In the genomic region with DNA sequence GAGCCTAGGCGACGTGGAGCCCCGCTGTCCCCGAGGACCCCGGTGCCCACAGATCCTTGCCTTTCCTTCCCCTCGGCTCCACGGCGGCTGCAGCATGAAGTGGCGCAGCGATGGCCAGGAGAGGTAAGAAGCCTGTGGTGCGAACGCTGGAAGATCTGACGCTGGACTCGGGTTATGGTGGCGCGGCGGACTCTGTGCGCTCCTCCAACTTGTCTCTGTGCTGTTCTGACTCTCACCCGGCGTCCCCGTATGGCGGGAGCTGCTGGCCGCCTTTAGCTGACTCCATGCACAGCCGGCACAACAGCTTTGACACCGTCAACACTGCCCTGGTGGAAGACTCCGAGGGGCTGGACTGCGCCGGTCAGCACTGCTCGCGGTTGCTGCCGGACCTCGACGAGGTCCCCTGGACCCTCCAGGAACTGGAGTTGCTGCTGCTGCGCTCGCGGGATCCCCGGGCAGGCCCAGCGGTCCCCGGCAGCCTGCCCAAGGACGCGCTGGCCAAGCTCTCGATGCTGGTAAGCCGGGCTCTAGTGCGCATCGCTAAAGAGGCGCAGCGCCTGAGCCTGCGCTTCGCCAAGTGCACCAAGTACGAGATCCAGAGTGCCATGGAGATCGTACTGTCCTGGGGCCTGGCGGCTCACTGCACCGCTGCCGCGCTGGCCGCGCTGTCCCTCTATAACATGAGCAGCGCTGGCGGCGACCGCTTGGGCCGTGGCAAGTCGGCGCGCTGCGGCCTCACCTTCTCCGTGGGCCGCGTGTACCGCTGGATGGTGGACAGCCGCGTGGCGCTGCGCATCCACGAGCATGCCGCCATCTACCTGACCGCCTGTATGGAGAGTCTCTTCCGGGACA, we compare ENCODE assay signal across 8 mouse cellular contexts. TPM values are rescaled to one million over a fixed set of nuclear protein-coding genes. Genes with fewer than 3 reads are reported as not detected.
DNase-seq lines count a peak whose midpoint lies in the region; ATAC-seq and TF ChIP-seq lines count a peak whose summit lies in the region.

No protein-coding gene starts in this region.

- peaks cover 48% of the 10 kb centered on the region for H3K27me3 ChIP-seq in embryonic facial prominence, embryonic 10.5 days (replicated peaks; ENCODE audit: low read depth, poor library complexity, severe bottlenecking)
- H3K27me3 ChIP-seq in intestine, postnatal 0 days (replicated peaks; ENCODE audit: control insufficient read depth, insufficient read depth, low read length) = peaks cover 23% of the 10 kb centered on the region
- H3K27me3 ChIP-seq in limb, embryonic 14.5 days (ENCODE audit: control insufficient read depth, insufficient read depth, low read length) = no peaks in the 10 kb centered on the region
- no peaks in the 10 kb centered on the region for H3K27me3 ChIP-seq in midbrain, postnatal 0 days (ENCODE audit: insufficient read depth, low read length)
- H3K27me3 ChIP-seq in testis, adult 2 months (ENCODE audit: control insufficient read depth, insufficient read depth, low read length) = no peaks in the 10 kb centered on the region; the same call in 1 of the 2 replicates

- no peaks in the 10 kb centered on the region for H3K9me3 ChIP-seq in embryonic facial prominence, embryonic 10.5 days
- no peaks in the 10 kb centered on the region for H3K9me3 ChIP-seq in intestine, postnatal 0 days (ENCODE audit: control insufficient read depth)
- H3K9me3 ChIP-seq in limb, embryonic 14.5 days (ENCODE audit: control insufficient read depth, low read length) = no peaks in the 10 kb centered on the region
- H3K9me3 ChIP-seq in midbrain, postnatal 0 days (ENCODE audit: low read length) = no peaks in the 10 kb centered on the region

- DNase-seq in 3134 (ENCODE audit: extremely low read depth, insufficient read length, low spot score) = peak; percentile 76
- DNase-seq in adrenal gland, adult 2 months = peak; percentile 82
- DNase-seq in embryonic facial prominence, embryonic 10.5 days (ENCODE audit: low spot score) = peak; percentile 74
- DNase-seq in heart, adult 18-20 months = peak; percentile 45 to 54
- DNase-seq in limb, embryonic 14.5 days (ENCODE audit: low spot score) = no peak
- DNase-seq in midbrain, postnatal 0 days (ENCODE audit: low spot score) = peak; percentile 55

- TF ChIP-seq CTCF in intestine, postnatal 0 days (IDR thresholded peaks at IDR 0.05; ENCODE audit: low read depth) = no peak
- no peak for TF ChIP-seq CTCF in midbrain, postnatal 0 days (IDR thresholded peaks at IDR 0.05)
- no peak for TF ChIP-seq CTCF in testis, adult 2 months (IDR thresholded peaks at IDR 0.05; ENCODE audit: control insufficient read depth, insufficient read depth, insufficient replicate concordance, low read depth, low read length)

- H3K4me2 ChIP-seq in intestine, postnatal 0 days (replicated peaks; ENCODE audit: low read depth) = peak overlapping the region; percentile 99
- peak overlapping the region; percentile 98 for H3K4me2 ChIP-seq in limb, embryonic 14.5 days (replicated peaks; ENCODE audit: low read depth, low read length, severe bottlenecking)
- H3K4me2 ChIP-seq in midbrain, postnatal 0 days (ENCODE audit: low read depth, low read length, poor library complexity, severe bottlenecking) = peak overlapping the region; percentile 90

- peak overlapping the region; percentile 77 for H3K4me3 ChIP-seq in embryonic facial prominence, embryonic 10.5 days
- H3K4me3 ChIP-seq in intestine, postnatal 0 days (ENCODE audit: low read depth, low read length) = peak overlapping the region; percentile 59
- peak overlapping the region; percentile 65 for H3K4me3 ChIP-seq in limb, embryonic 14.5 days (replicated peaks; ENCODE audit: low read length)
- peak overlapping the region; percentile 64 for H3K4me3 ChIP-seq in midbrain, postnatal 0 days (ENCODE audit: low read depth, low read length)
- peak overlapping the region; percentile 66 for H3K4me3 ChIP-seq in testis, adult 2 months (ENCODE audit: control insufficient read depth, low read depth, low read length)

- peak overlapping the region; percentile 48 for H3K9ac ChIP-seq in intestine, postnatal 0 days (ENCODE audit: low read depth, low read length)
- H3K9ac ChIP-seq in limb, embryonic 14.5 days (ENCODE audit: low read depth, low read length, severe bottlenecking) = peak overlapping the region; percentile 69
- peak overlapping the region; percentile 66 for H3K9ac ChIP-seq in midbrain, postnatal 0 days (replicated peaks; ENCODE audit: low read length, poor library complexity, severe bottlenecking)

- peak overlapping the region; percentile 82 for H3K27ac ChIP-seq in embryonic facial prominence, embryonic 10.5 days (replicated peaks)
- H3K27ac ChIP-seq in intestine, postnatal 0 days (ENCODE audit: low read depth, low read length) = no peak overlapping the region
- peak overlapping the region; percentile 73; the same call in 1 of the 2 replicates for H3K27ac ChIP-seq in limb, embryonic 14.5 days (replicated peaks; ENCODE audit: low read depth, low read length)
- peak overlapping the region; percentile 70 for H3K27ac ChIP-seq in midbrain, postnatal 0 days (ENCODE audit: low read depth, low read length)
- H3K27ac ChIP-seq in testis, adult 2 months (ENCODE audit: control insufficient read depth, insufficient read depth, low read depth, low read length) = no peak overlapping the region

- WGBS in embryonic facial prominence, embryonic 10.5 days = under 1% methylated on average over 78 of the region's 78 CpGs
- WGBS in intestine, postnatal 0 days = under 1% methylated on average over 78 of the region's 78 CpGs
- WGBS in limb, embryonic 14.5 days = under 1% methylated on average over 74 of the region's 78 CpGs
- WGBS in midbrain, postnatal 0 days = 0% methylated on average over 77 of the region's 78 CpGs

- peak; percentile 28; the same call in 1 of the 2 replicates for ATAC-seq in intestine, postnatal 0 days
- peak; percentile 7; the same call in 1 of the 2 replicates for ATAC-seq in limb, embryonic 14.5 days (ENCODE audit: low FRiP score, low read depth)
- ATAC-seq in midbrain, postnatal 0 days (ENCODE audit: low FRiP score) = peak; percentile 32

- TF ChIP-seq POLR2A in limb, embryonic 14.5 days (IDR thresholded peaks at IDR 0.05; ENCODE audit: borderline replicate concordance, extremely low read depth, insufficient read depth, insufficient read length) = no peak
- no peak for TF ChIP-seq POLR2A in testis, adult 2 months (IDR thresholded peaks at IDR 0.05; ENCODE audit: control insufficient read depth, low read depth, low read length)

- H3K4me1 ChIP-seq in embryonic facial prominence, embryonic 10.5 days = peaks cover 39% of the 10 kb centered on the region
- peaks cover 7% of the 10 kb centered on the region; the same call in 1 of the 2 replicates for H3K4me1 ChIP-seq in intestine, postnatal 0 days (replicated peaks; ENCODE audit: control insufficient read depth, insufficient read depth, low read length)
- peaks cover 19% of the 10 kb centered on the region for H3K4me1 ChIP-seq in limb, embryonic 14.5 days (ENCODE audit: control insufficient read depth, insufficient read depth, low read length)
- H3K4me1 ChIP-seq in midbrain, postnatal 0 days (ENCODE audit: insufficient read depth, low read length) = no peaks in the 10 kb centered on the region
- H3K4me1 ChIP-seq in testis, adult 2 months (ENCODE audit: control insufficient read depth, insufficient read depth, low read length) = peaks cover 28% of the 10 kb centered on the region

- no peaks in the 10 kb centered on the region for H3K36me3 ChIP-seq in embryonic facial prominence, embryonic 10.5 days (replicated peaks)
- no peaks in the 10 kb centered on the region for H3K36me3 ChIP-seq in intestine, postnatal 0 days (ENCODE audit: control insufficient read depth, insufficient read depth)
- H3K36me3 ChIP-seq in limb, embryonic 14.5 days (ENCODE audit: control insufficient read depth, insufficient read depth, low read length) = no peaks in the 10 kb centered on the region
- no peaks in the 10 kb centered on the region for H3K36me3 ChIP-seq in midbrain, postnatal 0 days (ENCODE audit: insufficient read depth, low read length)
- no peaks in the 10 kb centered on the region for H3K36me3 ChIP-seq in testis, adult 2 months (ENCODE audit: control insufficient read depth, insufficient read depth, low read length)

RNA-seq across cellular contexts. Expression of a gene that starts 0.8 kb away (rescaled TPM):
- total RNA-seq in adrenal gland, adult 2 months (2021) = 1 to 10 TPM; 5.7 to 10.0 TPM
- 12.7 and 14.6 TPM in 2 replicates for polyA plus RNA-seq in adrenal gland, adult 2 months (2012; rRNA removed)
- 5.0 and 5.5 TPM in 2 replicates for polyA plus RNA-seq in embryonic facial prominence, embryonic 10.5 days (2016; fragmentation: Nextera tagmentation; extraction: Ambion mirVana)
- total RNA-seq in heart, adult 18-20 months (2021) = 1 to 10 TPM; 3.2 to 4.8 TPM
- 0.34 and 0.39 TPM in 2 replicates for polyA plus RNA-seq in intestine, postnatal 0 days (2015; fragmentation: Nextera tagmentation; extraction: Ambion mirVana)
- polyA plus RNA-seq in limb, embryonic 14.5 days (2012; rRNA removed) = 10.2 and 13.8 TPM in 2 replicates
- polyA plus RNA-seq in limb, embryonic 14.5 days (2014; fragmentation: Nextera tagmentation; extraction: Ambion mirVana) = 11.6 and 12.7 TPM in 2 replicates
- total RNA-seq in midbrain, postnatal 0 days (2014; rRNA removed) = 47.4 and 47.6 TPM in 2 replicates
- polyA plus RNA-seq in midbrain, postnatal 0 days (2015; fragmentation: Nextera tagmentation; extraction: Ambion mirVana) = 17.1 and 18.9 TPM in 2 replicates
- polyA plus RNA-seq in testis, adult 2 months (2012; rRNA removed) = 0.24 and 0.25 TPM in 2 replicates

Comparison
In these comparisons a context has a peak if more than half of its experiments do, and no peak if none do; other contexts are left out.
1. H3K27ac ChIP-seq: peak in embryonic facial prominence, embryonic 10.5 days (single experiment), limb, embryonic 14.5 days (single experiment) and midbrain, postnatal 0 days (single experiment); none in intestine, postnatal 0 days (single experiment) and testis, adult 2 months (single experiment).
2. Peak in every context shown above with its lines, with median percentiles within 50 percentile points of each other: H3K4me3 ChIP-seq, ATAC-seq, H3K4me2 ChIP-seq and H3K9ac ChIP-seq.